Mouse (Mus musculus) hindbrain, embryonic 11.5 days (tissue): Measurements from ENCODE around the gene Ttll5. TPM values are rescaled to one million over a fixed set of nuclear protein-coding genes. Genes with fewer than 3 reads are reported as not detected.

Experiments
- ATAC-seq: fragments of 200-750 bp; cut with Nextera tagmentation; 2 replicates; pipeline ENCODE4 v1.8.0; 2017; ENCODE audit warnings: mild to moderate bottlenecking, moderate TSS enrichment, moderate library complexity; ENCODE audit not compliant: low FRiP score
- DNase-seq: peaks from one replicate; pipeline ENCODE4 v3.0.0-alpha.2; 2015; ENCODE audit warnings: low spot score
- H3K27ac ChIP-seq: fragments of 300-500 bp; sonication (generic); 2 replicates; pipeline ENCODE4 v1.5.1; 2014; ENCODE audit warnings: mild to moderate bottlenecking, low read depth, low read length
- H3K27me3 ChIP-seq: fragments of 300-500 bp; sonication (generic); 2 replicates; pipeline ENCODE4 v1.6.1; 2014; ENCODE audit warnings: mild to moderate bottlenecking, low read length, moderate library complexity, mixed read lengths; ENCODE audit not compliant: control insufficient read depth, insufficient read depth
- H3K36me3 ChIP-seq: fragments of 300-500 bp; sonication (generic); 2 replicates; pipeline ENCODE4 v1.6.1; 2014; ENCODE audit warnings: mild to moderate bottlenecking, low read length, moderate library complexity, mixed read lengths; ENCODE audit not compliant: control insufficient read depth, insufficient read depth
- H3K4me1 ChIP-seq: fragments of 300-500 bp; sonication (generic); replicated peaks from 2 replicates; pipeline ENCODE4 v1.6.1; 2014; ENCODE audit warnings: low read length, mixed read lengths; ENCODE audit not compliant: control insufficient read depth, insufficient read depth
- H3K4me2 ChIP-seq: fragments of 300-500 bp; sonication (generic); replicated peaks from 2 replicates; pipeline ENCODE4 v1.6.1; 2014; ENCODE audit warnings: mild to moderate bottlenecking, low read depth, low read length
- H3K4me3 ChIP-seq: fragments of 300-500 bp; sonication (generic); 2 replicates; pipeline ENCODE4 v1.5.1; 2014; ENCODE audit warnings: low read depth, low read length
- H3K9ac ChIP-seq: fragments of 300-500 bp; sonication (generic); 2 replicates; pipeline ENCODE4 v1.6.1; 2014; ENCODE audit warnings: low read depth, low read length
- H3K9me3 ChIP-seq: fragments of 300-500 bp; sonication (generic); 2 replicates; pipeline ENCODE4 v1.6.1; 2016; ENCODE audit warnings: low read length; ENCODE audit not compliant: control insufficient read depth
- WGBS: fragments of 180-500 bp; shearing (Covaris S2); extraction: QIAGEN DNeasy Blood & Tissue Kit; methylation state at CpG from one replicate; pipeline ENCODE4 v1.1.7; 2014; 5-methylcytosine and 5-hydroxymethylcytosine counted together
- polyA plus RNA-seq: library from polyadenylated mRNA; unstranded; fragments of >200 nt; fragmentation: Nextera tagmentation; extraction: Ambion mirVana; gene quantifications from 2 replicates; pipeline ENCODE4 v1.2.1, GENCODE M21; 2014

The Ttll5 gene
- polyA plus RNA-seq, 1 experiment from 2014 or later = 25.6 TPM

GRCm38 (mm10) chr12:85828856-85829255 is 4.4 kb downstream of the Ttll5 start:
- WGBS = 95% methylated on average over 3 of the region's 3 CpGs
- ATAC-seq (no peak), DNase-seq (no peak)
- no peaks in the 10 kb centered on the region for H3K36me3 ChIP-seq
- H3K4me1 ChIP-seq = no peaks in the 10 kb centered on the region; the same call in 1 of the 2 replicates
- H3K9ac ChIP-seq = no peak overlapping the region
- no peak overlapping the region for H3K4me2 ChIP-seq
- no peak overlapping the region for H3K4me3 ChIP-seq
- H3K27ac ChIP-seq = no peak overlapping the region
- H3K27me3 ChIP-seq = no peaks in the 10 kb centered on the region
- no peaks in the 10 kb centered on the region for H3K9me3 ChIP-seq

GRCm38 (mm10) chr12:85829866-85830265 is 5.4 kb downstream of the Ttll5 start:
- Histone ChIP-seq H3K4me2 (no peak overlapping the region), H3K4me1 (no peaks in the 10 kb centered on the region), H3K27ac (no peak overlapping the region), H3K9me3 (no peaks in the 10 kb centered on the region), H3K27me3 (no peaks in the 10 kb centered on the region), H3K36me3 (no peaks in the 10 kb centered on the region), H3K9ac (no peak overlapping the region), H3K4me3 (no peak overlapping the region)
- WGBS = 92% methylated on average over 3 of the region's 3 CpGs
- DNase-seq (no peak), ATAC-seq (no peak)

GRCm38 (mm10) chr12:85830691-85831090 is 6.2 kb downstream of the Ttll5 start:
- DNase-seq (no peak), ATAC-seq (no peak)
- 95% methylated on average over 3 of the region's 3 CpGs for WGBS
- Histone ChIP-seq H3K4me1 (no peaks in the 10 kb centered on the region), H3K9me3 (no peaks in the 10 kb centered on the region), H3K4me2 (no peak overlapping the region), H3K9ac (no peak overlapping the region), H3K36me3 (no peaks in the 10 kb centered on the region), H3K27me3 (no peaks in the 10 kb centered on the region), H3K27ac (no peak overlapping the region), H3K4me3 (no peak overlapping the region)

GRCm38 (mm10) chr12:85834543-85834942 is 10.1 kb downstream of the Ttll5 start:
- no peak overlapping the region for H3K27ac ChIP-seq
- H3K4me2 ChIP-seq = no peak overlapping the region
- no peaks in the 10 kb centered on the region for H3K4me1 ChIP-seq
- no peak overlapping the region for H3K4me3 ChIP-seq
- no peak overlapping the region for H3K9ac ChIP-seq
- H3K27me3 ChIP-seq = no peaks in the 10 kb centered on the region
- 83% methylated on average over 2 of the region's 2 CpGs for WGBS
- H3K36me3 ChIP-seq = no peaks in the 10 kb centered on the region
- ATAC-seq = no peak
- H3K9me3 ChIP-seq = no peaks in the 10 kb centered on the region
- no peak for DNase-seq

- Histone ChIP-seq H3K4me3 (no peak overlapping the region), H3K4me1 (no peaks in the 10 kb centered on the region), H3K9ac (no peak overlapping the region), H3K27ac (no peak overlapping the region), H3K36me3 (no peaks in the 10 kb centered on the region), H3K27me3 (no peaks in the 10 kb centered on the region; the same call in 1 of the 2 replicates), H3K9me3 (no peaks in the 10 kb centered on the region), H3K4me2 (no peak overlapping the region)
- DNase-seq (no peak), ATAC-seq (no peak)
- WGBS = 86% methylated on average over 2 of the region's 2 CpGs
Observed at GRCm38 (mm10) chr12:85837765-85838164, 13.3 kb downstream of the Ttll5 start.

- ATAC-seq (no peak), DNase-seq (no peak)
- no peaks in the 10 kb centered on the region for H3K9me3 ChIP-seq
- 91% methylated on average over 12 of the region's 12 CpGs for WGBS
- H3K4me2 ChIP-seq = no peak overlapping the region
- H3K27ac ChIP-seq = no peak overlapping the region
- H3K4me3 ChIP-seq = no peak overlapping the region
- H3K9ac ChIP-seq = no peak overlapping the region
- no peaks in the 10 kb centered on the region for H3K36me3 ChIP-seq
- no peaks in the 10 kb centered on the region for H3K4me1 ChIP-seq
- H3K27me3 ChIP-seq = no peaks in the 10 kb centered on the region; the same call in 1 of the 2 replicates
Observed at GRCm38 (mm10) chr12:85839371-85840000, 15.0 kb downstream of the Ttll5 start.

GRCm38 (mm10) chr12:85848164-85848958 is 23.9 kb downstream of the Ttll5 start:
- Histone ChIP-seq H3K4me2 (no peak overlapping the region), H3K36me3 (no peaks in the 10 kb centered on the region), H3K9ac (no peak overlapping the region), H3K9me3 (no peaks in the 10 kb centered on the region), H3K4me1 (no peaks in the 10 kb centered on the region), H3K27me3 (no peaks in the 10 kb centered on the region), H3K27ac (no peak overlapping the region), H3K4me3 (no peak overlapping the region)
- ATAC-seq (no peak), DNase-seq (peak; percentile 10)
- WGBS = 82% methylated on average over 7 of the region's 7 CpGs

- no peak overlapping the region for H3K4me3 ChIP-seq
- H3K27ac ChIP-seq = no peak overlapping the region
- H3K4me1 ChIP-seq = no peaks in the 10 kb centered on the region
- H3K27me3 ChIP-seq = no peaks in the 10 kb centered on the region
- no peaks in the 10 kb centered on the region for H3K9me3 ChIP-seq
- no peak for ATAC-seq
- H3K36me3 ChIP-seq = no peaks in the 10 kb centered on the region
- WGBS = 86% methylated on average over 8 of the region's 8 CpGs
- no peak overlapping the region for H3K9ac ChIP-seq
- H3K4me2 ChIP-seq = no peak overlapping the region
- DNase-seq = no peak
Observed at GRCm38 (mm10) chr12:85850661-85851060, 26.2 kb downstream of the Ttll5 start.

GRCm38 (mm10) chr12:85853836-85854235 is 29.4 kb downstream of the Ttll5 start:
- DNase-seq = no peak
- no peaks in the 10 kb centered on the region for H3K36me3 ChIP-seq
- no peak overlapping the region for H3K4me2 ChIP-seq
- ATAC-seq = no peak
- H3K9me3 ChIP-seq = no peaks in the 10 kb centered on the region
- WGBS = 92% methylated on average over 4 of the region's 4 CpGs
- no peak overlapping the region for H3K27ac ChIP-seq
- no peak overlapping the region for H3K9ac ChIP-seq
- H3K4me1 ChIP-seq = no peaks in the 10 kb centered on the region
- H3K27me3 ChIP-seq = no peaks in the 10 kb centered on the region
- no peak overlapping the region for H3K4me3 ChIP-seq
